Mouse (Mus musculus) neural tube, embryonic 14.5 days (tissue): ENCODE measurements around the gene Hoxd13. TPM values are rescaled to one million over a fixed set of nuclear protein-coding genes. Genes with fewer than 3 reads are reported as not detected.

Experiments used
- ATAC-seq: fragments of 200-750 bp; cut with Nextera tagmentation; 2 replicates; pipeline ENCODE4 v1.8.0; 2017; ENCODE audit warnings: low read depth, mild to moderate bottlenecking, moderate TSS enrichment, moderate library complexity
- H3K27ac ChIP-seq: fragments of 300-500 bp; sonication (generic); 2 replicates; pipeline ENCODE4 v1.5.1; 2014; ENCODE audit warnings: low read depth, mild to moderate bottlenecking, control low read depth, low read length, moderate library complexity, mixed read lengths
- H3K27me3 ChIP-seq: fragments of 300-500 bp; sonication (generic); 2 replicates; pipeline ENCODE4 v1.6.1; 2014; ENCODE audit warnings: low read length; ENCODE audit not compliant: control insufficient read depth, insufficient read depth
- H3K36me3 ChIP-seq: fragments of 300-500 bp; sonication (generic); 2 replicates; pipeline ENCODE4 v1.6.1; 2014; ENCODE audit warnings: low read length, mixed read lengths; ENCODE audit not compliant: control insufficient read depth, insufficient read depth
- H3K4me1 ChIP-seq: fragments of 300-500 bp; sonication (generic); 2 replicates; pipeline ENCODE4 v1.6.1; 2014; ENCODE audit warnings: low read length; ENCODE audit not compliant: control insufficient read depth, insufficient read depth
- H3K4me2 ChIP-seq: fragments of 300-500 bp; sonication (generic); 2 replicates; pipeline ENCODE4 v1.6.1; 2014; ENCODE audit warnings: mild to moderate bottlenecking, low read depth, low read length, control low read depth
- H3K4me3 ChIP-seq: fragments of 300-500 bp; sonication (generic); 2 replicates; pipeline ENCODE4 v1.5.1; 2014; ENCODE audit warnings: low read depth, low read length, control low read depth, mixed read lengths
- H3K9ac ChIP-seq: fragments of 300-500 bp; sonication (generic); replicated peaks from 2 replicates; pipeline ENCODE4 v1.6.1; 2014; ENCODE audit warnings: low read depth, mild to moderate bottlenecking, control low read depth, low read length, mixed read lengths
- H3K9me3 ChIP-seq: fragments of 300-500 bp; sonication (generic); 2 replicates; pipeline ENCODE4 v1.6.1; 2016; ENCODE audit warnings: low read length; ENCODE audit not compliant: control insufficient read depth
- WGBS: fragments of 180-500 bp; shearing (Covaris S2); extraction: QIAGEN DNeasy Blood & Tissue Kit; methylation state at CpG from one replicate; pipeline ENCODE4 v1.1.7; 2014; 5-methylcytosine and 5-hydroxymethylcytosine counted together
- polyA plus RNA-seq: library from polyadenylated mRNA; unstranded; fragments of >200 nt; fragmentation: Nextera tagmentation; extraction: Ambion mirVana; gene quantifications from 2 replicates; pipeline ENCODE4 v1.2.1, GENCODE M21; 2014

The Hoxd13 gene
- polyA plus RNA-seq, 1 experiment from 2014 or later = not detected

DNA sequence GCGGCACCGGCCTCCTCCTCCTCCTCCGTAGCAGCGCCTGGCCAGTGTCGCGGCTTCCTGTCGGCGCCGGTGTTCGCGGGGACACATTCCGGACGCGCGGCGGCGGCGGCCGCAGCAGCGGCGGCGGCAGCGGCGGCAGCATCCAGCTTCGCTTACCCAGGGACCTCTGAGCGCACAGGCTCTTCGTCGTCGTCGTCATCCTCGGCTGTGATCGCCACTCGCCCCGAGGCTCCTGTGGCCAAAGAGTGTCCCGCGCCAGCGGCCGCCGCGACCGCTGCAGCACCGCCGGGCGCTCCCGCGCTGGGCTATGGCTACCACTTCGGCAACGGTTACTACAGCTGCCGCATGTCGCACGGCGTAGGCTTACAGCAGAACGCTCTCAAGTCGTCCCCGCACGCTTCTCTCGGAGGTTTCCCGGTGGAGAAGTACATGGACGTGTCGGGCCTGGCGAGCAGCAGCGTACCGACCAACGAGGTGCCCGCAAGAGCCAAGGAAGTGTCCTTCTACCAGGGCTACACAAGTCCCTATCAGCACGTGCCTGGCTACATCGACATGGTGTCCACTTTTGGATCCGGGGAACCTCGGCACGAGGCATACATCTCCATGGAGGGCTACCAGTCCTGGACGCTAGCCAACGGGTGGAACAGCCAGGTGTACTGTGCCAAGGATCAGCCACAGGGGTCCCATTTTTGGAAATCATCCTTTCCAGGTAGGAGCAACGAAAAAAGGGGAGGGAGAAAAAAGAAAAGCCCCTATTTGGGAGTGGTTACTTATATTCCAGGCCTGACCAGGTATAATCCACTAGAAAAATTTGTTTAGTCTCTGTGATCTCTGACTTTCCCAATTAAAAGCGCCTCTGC is 490 bp downstream of the Hoxd13 start:
- 0 out of 2 replicates have a peak, but pooled peaks cover 4% of the 10 kb centered on the region for H3K4me1 ChIP-seq
- H3K36me3 ChIP-seq = no peaks in the 10 kb centered on the region
- H3K9ac ChIP-seq = no peak overlapping the region
- 1% methylated on average over 73 of the region's 74 CpGs for WGBS
- H3K4me2 ChIP-seq = peak overlapping the region; percentile 43
- peaks cover 70% of the 10 kb centered on the region for H3K27me3 ChIP-seq
- H3K4me3 ChIP-seq = peak overlapping the region; percentile 22
- peak; percentile 44; the same call in 1 of the 2 replicates for ATAC-seq
- no peak overlapping the region for H3K27ac ChIP-seq
- H3K9me3 ChIP-seq = no peaks in the 10 kb centered on the region

DNA sequence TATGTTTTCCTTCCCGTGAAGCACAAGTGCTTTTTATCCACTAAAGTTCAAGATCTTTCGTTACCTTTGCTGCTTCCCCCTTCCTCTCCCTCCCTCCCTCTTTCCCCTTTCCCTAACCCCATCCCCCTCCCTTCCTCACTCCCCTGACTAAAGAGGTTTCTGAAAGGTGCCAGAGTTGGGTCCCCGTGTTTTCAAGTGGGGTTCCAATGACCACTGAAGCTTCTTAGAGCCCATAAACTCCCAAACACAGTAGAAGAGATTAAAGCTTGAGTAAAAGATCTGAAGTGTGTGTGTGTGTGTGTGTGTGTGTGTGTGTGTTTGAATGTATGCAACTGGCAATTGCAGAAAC is 1.1 kb downstream of the Hoxd13 start:
- Histone ChIP-seq H3K27ac (no peak overlapping the region), H3K27me3 (peaks cover 70% of the 10 kb centered on the region), H3K9ac (no peak overlapping the region), H3K4me2 (no peak overlapping the region), H3K9me3 (no peaks in the 10 kb centered on the region), H3K4me1 (0 out of 2 replicates have a peak, but pooled peaks cover 4% of the 10 kb centered on the region), H3K36me3 (no peaks in the 10 kb centered on the region), H3K4me3 (no peak overlapping the region)
- 0% methylated on average over 3 of the region's 3 CpGs for WGBS
- no peak for ATAC-seq

DNA sequence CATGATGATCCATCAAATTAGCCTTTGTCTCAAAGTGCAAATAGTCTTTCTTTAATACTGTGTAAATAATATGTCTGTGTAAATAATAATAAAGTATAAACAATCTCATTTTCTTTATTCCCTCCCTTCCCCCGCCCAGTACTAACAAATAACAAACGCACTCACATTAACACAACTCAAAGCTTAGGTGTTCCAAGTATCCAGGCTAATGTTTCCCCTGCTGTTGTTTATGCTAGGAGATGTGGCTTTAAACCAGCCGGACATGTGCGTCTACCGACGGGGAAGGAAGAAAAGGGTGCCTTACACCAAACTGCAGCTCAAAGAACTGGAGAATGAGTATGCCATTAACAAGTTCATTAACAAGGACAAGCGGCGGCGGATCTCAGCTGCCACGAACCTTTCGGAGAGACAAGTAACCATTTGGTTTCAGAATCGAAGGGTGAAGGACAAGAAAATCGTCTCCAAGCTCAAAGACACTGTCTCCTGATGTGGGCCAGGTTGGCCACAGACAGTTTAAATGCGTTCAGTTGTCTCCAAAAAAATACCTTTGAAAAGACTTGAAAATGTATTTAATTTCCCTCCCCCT is 1.6 kb downstream of the Hoxd13 start:
- Histone ChIP-seq H3K36me3 (no peaks in the 10 kb centered on the region), H3K9me3 (no peaks in the 10 kb centered on the region), H3K4me1 (0 out of 2 replicates have a peak, but pooled peaks cover 4% of the 10 kb centered on the region), H3K27me3 (peaks cover 70% of the 10 kb centered on the region), H3K4me3 (no peak overlapping the region), H3K27ac (no peak overlapping the region), H3K4me2 (no peak overlapping the region), H3K9ac (no peak overlapping the region)
- no peak for ATAC-seq
- under 1% methylated on average over 14 of the region's 14 CpGs for WGBS

DNA sequence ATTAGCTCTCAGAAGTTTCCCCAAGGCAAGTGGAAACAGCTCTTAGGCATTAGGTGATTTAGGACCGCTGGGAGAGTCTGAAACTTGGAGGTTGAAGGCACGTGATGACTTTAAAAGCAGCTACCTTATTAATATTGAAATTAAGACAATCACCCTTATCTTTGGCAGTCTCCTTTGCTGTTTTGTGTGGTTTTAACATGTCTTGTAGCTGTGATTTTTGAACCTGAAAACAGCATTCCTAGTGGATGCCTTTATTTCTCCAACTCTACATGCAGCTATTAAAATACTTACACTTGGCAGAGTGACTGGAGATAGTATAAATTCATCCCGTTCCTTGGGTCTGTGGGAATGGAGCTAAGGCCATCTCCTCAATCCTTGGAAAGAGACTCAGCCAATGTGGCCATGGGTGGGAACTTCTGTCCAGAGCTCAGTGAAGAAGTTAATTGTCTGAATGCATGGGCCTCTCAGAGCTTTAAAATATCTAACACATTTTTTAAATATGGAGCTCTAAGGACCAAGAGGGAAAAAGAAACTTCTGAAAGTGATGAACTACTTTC is 2.6 kb downstream of the Hoxd13 start:
- Histone ChIP-seq H3K27me3 (peaks cover 62% of the 10 kb centered on the region), H3K4me1 (0 out of 2 replicates have a peak, but pooled peaks cover 10% of the 10 kb centered on the region), H3K4me2 (no peak overlapping the region), H3K9me3 (no peaks in the 10 kb centered on the region), H3K27ac (no peak overlapping the region), H3K9ac (no peak overlapping the region), H3K36me3 (no peaks in the 10 kb centered on the region), H3K4me3 (no peak overlapping the region)
- WGBS = 3% methylated on average over 3 of the region's 3 CpGs
- ATAC-seq = no peak

DNA sequence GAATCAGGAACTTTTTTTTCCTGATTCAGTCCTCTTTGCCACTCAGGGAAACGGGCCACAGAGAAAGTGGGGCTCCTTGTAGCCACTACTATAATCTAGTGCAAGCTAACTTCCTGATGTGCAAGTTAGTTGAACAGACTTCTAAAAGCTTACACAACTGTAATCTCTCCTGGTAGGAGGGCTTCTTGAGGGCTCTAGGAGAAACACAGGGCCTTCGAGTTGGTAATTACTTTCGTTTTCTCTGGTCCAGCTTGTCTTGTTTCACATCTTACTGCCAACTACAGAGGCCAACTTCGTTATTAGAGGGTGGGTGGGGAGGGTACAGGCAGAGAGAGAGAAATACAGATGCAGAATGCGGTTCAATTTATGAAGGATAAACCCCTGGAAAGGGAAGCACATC is 3.7 kb downstream of the Hoxd13 start:
- peaks cover 63% of the 10 kb centered on the region for H3K27me3 ChIP-seq
- no peak overlapping the region for H3K9ac ChIP-seq
- 11% methylated on average over 5 of the region's 5 CpGs for WGBS
- no peak overlapping the region for H3K4me2 ChIP-seq
- H3K27ac ChIP-seq = no peak overlapping the region
- H3K4me3 ChIP-seq = no peak overlapping the region
- no peaks in the 10 kb centered on the region for H3K9me3 ChIP-seq
- no peak for ATAC-seq
- H3K36me3 ChIP-seq = no peaks in the 10 kb centered on the region
- H3K4me1 ChIP-seq = 0 out of 2 replicates have a peak, but pooled peaks cover 10% of the 10 kb centered on the region

DNA sequence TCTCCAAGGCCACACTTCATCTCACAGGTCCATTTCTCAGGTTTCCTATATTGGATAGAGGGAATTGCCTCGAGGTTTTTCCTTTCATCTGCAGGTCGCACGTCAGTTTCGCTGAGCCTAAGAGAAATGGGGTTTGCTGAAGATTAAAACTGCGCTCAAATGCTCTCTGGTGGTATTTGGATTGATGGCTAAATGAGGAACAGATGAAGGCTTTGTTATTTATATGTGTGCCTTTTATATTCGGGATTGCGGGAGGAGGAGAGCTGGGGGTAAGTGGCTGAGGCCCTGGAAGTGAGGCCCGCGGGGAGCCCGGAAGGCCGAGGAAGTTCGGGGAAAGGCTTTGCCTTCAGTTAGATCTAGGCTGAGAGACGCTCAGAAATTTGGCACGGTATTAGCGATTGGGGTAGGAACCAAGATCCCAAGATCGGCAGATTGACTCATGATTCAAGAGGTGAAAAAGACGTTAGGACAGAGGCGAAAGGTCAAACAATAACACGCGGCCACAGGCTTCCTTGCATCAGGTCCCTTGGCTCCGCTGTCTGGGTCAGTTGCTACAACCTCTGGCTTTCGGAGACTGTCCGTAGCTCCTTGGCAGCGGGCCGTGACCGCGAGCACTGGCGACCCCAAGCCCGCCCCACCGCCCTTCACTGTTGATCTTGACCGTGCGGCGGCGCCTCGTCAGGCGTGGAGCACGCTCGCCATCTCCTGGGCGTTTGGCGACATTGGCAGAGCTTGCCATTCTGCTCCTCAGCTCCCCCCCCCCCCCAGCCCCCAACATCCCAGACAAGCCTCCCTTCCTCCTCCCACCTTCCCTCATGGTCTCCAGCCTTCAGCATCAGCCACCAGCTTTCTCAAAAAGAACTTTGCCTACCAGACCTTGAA is 4.6 kb downstream of the Hoxd13 start:
- Histone ChIP-seq H3K4me3 (peak overlapping the region; percentile 20; the same call in 1 of the 2 replicates), H3K27ac (no peak overlapping the region), H3K9ac (no peak overlapping the region), H3K4me2 (peak overlapping the region; percentile 41), H3K36me3 (no peaks in the 10 kb centered on the region), H3K27me3 (peaks cover 71% of the 10 kb centered on the region), H3K4me1 (0 out of 2 replicates have a peak, but pooled peaks cover 10% of the 10 kb centered on the region), H3K9me3 (no peaks in the 10 kb centered on the region)
- 1% methylated on average over 37 of the region's 40 CpGs for WGBS
- ATAC-seq = peak; percentile 36; the same call in 1 of the 2 replicates

DNA sequence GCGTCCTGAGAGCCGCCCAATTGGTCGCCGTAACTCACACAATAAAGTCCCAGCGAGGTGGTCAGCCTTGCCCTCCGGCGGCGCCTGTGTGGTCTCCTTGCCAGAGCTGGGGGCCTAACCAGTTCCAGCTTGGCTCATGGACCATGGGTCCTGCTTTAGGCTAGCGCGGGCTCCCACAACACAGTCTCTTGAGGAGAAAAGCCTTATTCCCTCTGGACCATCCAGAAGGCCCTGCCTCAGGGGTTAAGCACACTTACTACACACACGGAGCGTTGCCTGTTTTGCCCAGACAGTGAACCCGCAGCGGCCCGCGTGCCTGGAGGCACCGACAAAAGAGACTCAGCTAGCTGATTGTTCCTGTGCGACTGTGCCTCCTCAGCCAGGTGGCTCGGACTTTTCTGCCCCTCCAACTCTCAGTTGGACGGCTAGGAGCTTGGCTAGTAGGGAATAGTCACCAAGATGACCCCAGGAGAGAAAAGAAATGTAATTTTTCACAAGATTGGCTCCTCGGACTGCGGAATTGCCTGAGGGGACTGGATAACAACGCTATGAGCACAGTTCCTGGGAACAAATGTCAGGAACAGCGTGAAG is 5.8 kb downstream of the Hoxd13 start:
- peak; percentile 15; the same call in 1 of the 2 replicates for ATAC-seq
- no peak overlapping the region for H3K9ac ChIP-seq
- H3K4me2 ChIP-seq = no peak overlapping the region
- no peaks in the 10 kb centered on the region for H3K36me3 ChIP-seq
- H3K4me3 ChIP-seq = no peak overlapping the region
- H3K9me3 ChIP-seq = no peaks in the 10 kb centered on the region
- peaks cover 73% of the 10 kb centered on the region for H3K27me3 ChIP-seq
- H3K27ac ChIP-seq = no peak overlapping the region
- H3K4me1 ChIP-seq = 0 out of 2 replicates have a peak, but pooled peaks cover 6% of the 10 kb centered on the region
- WGBS = under 1% methylated on average over 24 of the region's 24 CpGs

DNA sequence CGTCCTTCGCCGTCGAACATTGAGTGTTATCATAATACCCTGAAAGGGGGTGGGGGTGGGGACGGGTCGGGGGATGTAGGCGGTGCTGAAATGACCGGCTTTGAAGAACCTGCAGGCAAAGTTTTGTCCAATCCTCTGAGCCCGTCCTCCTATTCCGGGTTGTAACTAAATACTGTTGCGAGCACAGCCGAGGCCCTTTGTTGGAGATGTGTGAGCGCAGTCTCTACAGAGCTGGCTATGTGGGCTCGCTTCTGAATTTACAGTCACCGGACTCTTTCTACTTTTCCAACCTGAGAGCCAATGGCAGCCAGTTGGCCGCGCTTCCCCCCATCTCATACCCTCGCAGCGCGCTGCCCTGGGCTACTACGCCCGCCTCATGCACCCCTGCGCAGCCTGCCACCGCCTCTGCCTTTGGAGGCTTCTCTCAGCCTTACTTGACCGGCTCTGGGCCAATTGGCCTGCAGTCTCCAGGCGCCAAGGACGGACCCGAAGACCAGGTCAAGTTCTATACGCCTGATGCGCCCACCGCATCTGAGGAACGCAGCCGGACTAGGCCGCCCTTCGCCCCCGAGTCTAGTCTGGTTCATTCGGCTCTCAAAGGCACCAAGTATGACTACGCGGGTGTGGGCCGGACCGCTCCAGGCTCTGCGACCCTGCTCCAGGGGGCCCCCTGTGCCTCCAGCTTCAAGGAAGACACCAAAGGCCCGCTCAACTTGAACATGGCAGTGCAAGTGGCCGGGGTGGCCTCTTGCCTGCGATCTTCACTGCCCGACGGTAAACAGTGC is 7.0 kb downstream of the Hoxd13 start, which contains the start of gene Hoxd12:
Gene Hoxd12, plus strand, starts transcription at position 133 of the 785 bp plus-strand sequence.
- ATAC-seq = no peak
- Histone ChIP-seq H3K9ac (no peak within 1 kb of the TSS), H3K27ac (no peak within 1 kb of the TSS), H3K36me3 (no peaks in the 10 kb centered on the region), H3K4me3 (no peak within 1 kb of the TSS), H3K27me3 (peaks cover 70% of the 10 kb centered on the region), H3K9me3 (no peaks in the 10 kb centered on the region), H3K4me1 (0 out of 2 replicates have a peak, but pooled peaks cover 6% of the 10 kb centered on the region), H3K4me2 (peak within 1 kb of the TSS; percentile 8; the same call in 1 of the 2 replicates)
- 3% methylated on average over 47 of the region's 47 CpGs for WGBS
